Mouse (Mus musculus): ENCODE data around the gene Akap7. TPM values are rescaled to one million over a fixed set of nuclear protein-coding genes. Genes with fewer than 3 reads are reported as not detected.

Gene Akap7
- polyA plus RNA-seq, 1 experiment from 2014 or later = 28.5 TPM

DNA sequence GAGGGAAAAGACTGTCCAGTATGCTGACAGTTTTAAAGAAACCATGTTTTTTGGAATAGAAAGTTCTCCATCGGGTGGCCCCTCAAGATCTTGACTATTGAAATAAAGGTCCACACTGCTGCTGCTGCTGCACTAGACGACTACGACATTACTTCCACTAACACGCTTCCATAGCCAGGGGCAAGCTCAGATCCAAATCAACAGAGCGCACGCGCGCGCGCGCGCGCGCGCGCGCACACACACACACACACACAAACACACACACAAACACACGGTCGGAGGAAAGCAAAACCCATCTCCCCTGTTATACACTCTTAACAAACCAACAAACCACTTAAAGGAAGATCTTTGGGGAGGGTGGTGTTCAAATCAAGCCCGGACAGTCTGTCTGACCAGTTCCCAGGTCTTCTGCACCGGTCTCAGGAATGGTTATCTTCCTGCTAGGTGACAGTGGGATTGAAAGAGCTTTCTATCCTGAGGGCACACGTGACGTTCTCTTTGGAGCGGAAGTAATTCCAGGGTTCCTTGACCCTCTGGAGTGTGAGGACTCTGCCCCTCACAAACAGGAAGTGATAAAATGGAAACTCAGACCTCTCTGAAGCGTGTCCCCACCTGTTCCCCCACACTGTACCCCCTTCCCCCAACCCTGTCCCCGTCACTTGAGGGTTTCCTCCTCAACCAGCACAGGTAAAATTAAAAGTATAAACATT is 32.9 kb downstream of the Akap7 start:
- no peaks in the 10 kb centered on the region for H3K27me3 ChIP-seq (ENCODE audit: control insufficient read depth, insufficient read depth, low read length)

DNA sequence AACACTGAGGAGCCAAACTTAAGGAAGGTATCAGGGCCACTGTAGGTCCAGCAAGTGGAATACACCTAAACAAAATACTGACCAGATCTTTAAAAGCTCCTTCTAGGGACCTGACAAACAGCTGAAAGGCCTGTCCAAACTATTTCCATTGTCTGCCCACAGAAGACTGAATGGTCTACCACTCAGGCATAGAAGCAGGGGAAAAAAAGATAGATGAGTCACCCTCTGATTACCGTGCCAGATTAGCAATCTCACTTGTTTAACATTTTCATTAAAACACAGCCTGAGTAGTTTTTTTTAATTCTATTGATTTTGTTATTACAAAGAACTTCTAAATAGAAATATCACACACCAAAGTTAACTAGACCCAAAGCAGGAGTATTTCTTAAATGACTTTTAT is 33.9 kb downstream of the Akap7 start:
- Histone ChIP-seq H3K9me3 (replicated peaks; ENCODE audit: control insufficient read depth, low read length) (no peaks in the 10 kb centered on the region), H3K4me2 (no peak overlapping the region), H3K27ac (ENCODE audit: low read depth, low read length) (no peak overlapping the region), H3K4me1 (ENCODE audit: control insufficient read depth, insufficient read depth, low read length) (no peaks in the 10 kb centered on the region), H3K27me3 (ENCODE audit: control insufficient read depth, insufficient read depth, low read length) (no peaks in the 10 kb centered on the region), H3K4me3 (ENCODE audit: low read depth, low read length) (no peak overlapping the region), H3K9ac (ENCODE audit: low read depth, low read length) (no peak overlapping the region), H3K36me3 (ENCODE audit: control insufficient read depth, insufficient read depth, low read length) (0 out of 2 replicates have a peak, but pooled peaks cover 3% of the 10 kb centered on the region)
- 67% methylated on average over 1 of the region's 1 CpGs for WGBS (ENCODE audit: insufficient replicate concordance)
- no peak for ATAC-seq (replicated peaks; ENCODE audit: insufficient number of reproducible peaks, low FRiP score, low TSS enrichment)

More for the DNA sequence above, 32.9 kb downstream of the Akap7 start:
- Histone ChIP-seq H3K27ac (ENCODE audit: low read depth, low read length) (no peak overlapping the region), H3K36me3 (ENCODE audit: control insufficient read depth, insufficient read depth, low read length) (0 out of 2 replicates have a peak, but pooled peaks cover 3% of the 10 kb centered on the region), H3K4me1 (ENCODE audit: control insufficient read depth, insufficient read depth, low read length) (no peaks in the 10 kb centered on the region), H3K4me2 (no peak overlapping the region), H3K9ac (ENCODE audit: low read depth, low read length) (no peak overlapping the region), H3K9me3 (replicated peaks; ENCODE audit: control insufficient read depth, low read length) (no peaks in the 10 kb centered on the region), H3K4me3 (ENCODE audit: low read depth, low read length) (no peak overlapping the region)
- no peak for ATAC-seq (replicated peaks; ENCODE audit: insufficient number of reproducible peaks, low FRiP score, low TSS enrichment)
- 87% methylated on average over 26 of the region's 26 CpGs for WGBS (ENCODE audit: insufficient replicate concordance)

DNA sequence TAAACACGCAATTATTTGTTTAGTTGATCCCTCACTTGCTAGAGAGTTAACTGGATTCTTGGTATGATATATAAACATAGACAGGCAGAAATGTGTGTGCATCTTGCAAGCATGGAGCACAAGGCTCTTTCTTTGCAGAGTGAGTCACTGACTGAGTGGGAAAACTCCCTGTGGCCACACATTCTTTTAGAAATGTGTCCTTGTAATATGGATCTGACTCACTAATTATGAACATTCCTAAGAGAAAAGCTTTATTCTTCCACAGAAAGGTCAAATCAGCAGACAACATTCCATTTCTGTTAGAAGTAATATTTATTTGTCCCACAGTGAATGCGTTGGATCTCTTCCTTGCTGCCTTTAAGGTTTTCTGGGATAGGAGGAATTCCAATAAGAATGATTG is 35.9 kb downstream of the Akap7 start:
- WGBS (ENCODE audit: insufficient replicate concordance) = 84% methylated on average over 2 of the region's 2 CpGs
- H3K9ac ChIP-seq (ENCODE audit: low read depth, low read length) = no peak overlapping the region
- H3K27me3 ChIP-seq (ENCODE audit: control insufficient read depth, insufficient read depth, low read length) = no peaks in the 10 kb centered on the region
- H3K4me2 ChIP-seq = no peak overlapping the region
- no peak for ATAC-seq (replicated peaks; ENCODE audit: insufficient number of reproducible peaks, low FRiP score, low TSS enrichment)
- H3K4me3 ChIP-seq (ENCODE audit: low read depth, low read length) = no peak overlapping the region
- H3K27ac ChIP-seq (ENCODE audit: low read depth, low read length) = no peak overlapping the region
- 0 out of 2 replicates have a peak, but pooled peaks cover 3% of the 10 kb centered on the region for H3K36me3 ChIP-seq (ENCODE audit: control insufficient read depth, insufficient read depth, low read length)
- H3K4me1 ChIP-seq (ENCODE audit: control insufficient read depth, insufficient read depth, low read length) = no peaks in the 10 kb centered on the region
- no peaks in the 10 kb centered on the region for H3K9me3 ChIP-seq (replicated peaks; ENCODE audit: control insufficient read depth, low read length)

DNA sequence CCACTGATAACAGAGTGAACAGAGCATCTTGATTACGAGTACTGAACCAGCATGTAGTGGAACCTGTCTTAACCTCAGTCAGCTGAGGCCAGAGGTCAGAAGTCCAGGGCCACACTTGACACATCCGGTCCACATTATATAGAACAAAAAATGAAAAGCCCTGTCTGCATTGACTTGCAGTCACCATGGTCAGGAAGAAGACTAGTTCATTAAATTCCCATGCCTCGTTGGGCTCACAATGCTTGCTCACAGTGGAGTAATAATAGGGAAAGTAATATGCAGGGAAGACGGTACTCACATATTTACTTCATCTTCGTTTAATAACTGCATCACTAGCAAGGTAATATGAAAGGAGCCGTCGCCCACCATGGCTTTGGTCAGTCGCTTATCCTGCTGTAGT is 36.5 kb downstream of the Akap7 start:
- Histone ChIP-seq H3K27ac (ENCODE audit: low read depth, low read length) (no peak overlapping the region), H3K4me3 (ENCODE audit: low read depth, low read length) (no peak overlapping the region), H3K27me3 (ENCODE audit: control insufficient read depth, insufficient read depth, low read length) (no peaks in the 10 kb centered on the region), H3K9ac (ENCODE audit: low read depth, low read length) (no peak overlapping the region), H3K36me3 (ENCODE audit: control insufficient read depth, insufficient read depth, low read length) (0 out of 2 replicates have a peak, but pooled peaks cover 3% of the 10 kb centered on the region), H3K4me2 (no peak overlapping the region), H3K4me1 (ENCODE audit: control insufficient read depth, insufficient read depth, low read length) (no peaks in the 10 kb centered on the region), H3K9me3 (replicated peaks; ENCODE audit: control insufficient read depth, low read length) (no peaks in the 10 kb centered on the region)
- 85% methylated on average over 8 of the region's 8 CpGs for WGBS (ENCODE audit: insufficient replicate concordance)
- no peak for ATAC-seq (replicated peaks; ENCODE audit: insufficient number of reproducible peaks, low FRiP score, low TSS enrichment)

DNA sequence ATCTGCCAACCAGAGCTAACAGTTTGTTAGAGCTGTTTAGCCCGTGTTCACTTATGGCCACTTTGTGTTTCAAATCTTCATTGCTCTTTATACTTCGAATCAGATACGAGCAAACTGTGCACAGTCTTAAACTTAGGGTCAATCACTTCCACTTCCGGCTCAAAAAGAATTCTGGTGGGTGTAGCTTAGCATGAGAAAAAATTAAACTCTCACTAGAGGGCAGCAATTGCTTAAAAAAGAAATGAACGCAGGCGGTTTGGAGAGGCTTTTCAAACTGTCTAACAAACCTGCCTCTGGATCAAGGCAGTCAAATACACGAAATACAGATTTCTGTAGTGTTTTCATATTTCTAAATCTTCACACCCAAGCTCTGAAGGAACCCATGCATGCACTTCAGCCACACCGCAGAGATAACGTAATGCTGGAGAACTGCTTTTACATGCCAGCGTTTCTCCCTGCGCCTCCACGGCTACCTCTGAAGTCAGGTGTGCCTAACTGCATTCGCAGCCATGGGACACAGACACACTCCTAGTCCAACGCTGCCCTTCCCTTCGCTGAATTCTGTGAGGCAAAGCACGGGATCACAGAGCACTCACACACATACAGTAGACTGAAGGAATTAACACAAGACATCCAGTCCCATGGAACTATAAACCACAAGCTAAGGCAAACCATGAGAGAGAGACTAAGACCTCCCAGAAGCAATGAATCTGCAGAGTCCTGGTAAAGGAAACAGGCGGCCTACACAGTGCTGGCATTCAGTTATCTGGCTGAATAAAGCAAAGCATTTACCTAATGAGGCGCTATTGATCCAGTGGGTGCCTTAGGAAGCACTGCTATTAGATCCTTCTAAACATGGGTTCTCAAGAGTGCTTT is 39.0 kb downstream of the Akap7 start:
- Histone ChIP-seq H3K36me3 (ENCODE audit: control insufficient read depth, insufficient read depth, low read length) (0 out of 2 replicates have a peak, but pooled peaks cover 3% of the 10 kb centered on the region), H3K9ac (ENCODE audit: low read depth, low read length) (no peak overlapping the region), H3K9me3 (replicated peaks; ENCODE audit: control insufficient read depth, low read length) (no peaks in the 10 kb centered on the region), H3K27ac (ENCODE audit: low read depth, low read length) (no peak overlapping the region), H3K27me3 (ENCODE audit: control insufficient read depth, insufficient read depth, low read length) (no peaks in the 10 kb centered on the region), H3K4me2 (no peak overlapping the region), H3K4me1 (ENCODE audit: control insufficient read depth, insufficient read depth, low read length) (no peaks in the 10 kb centered on the region), H3K4me3 (ENCODE audit: low read depth, low read length) (no peak overlapping the region)
- 49% methylated on average over 18 of the region's 18 CpGs for WGBS (ENCODE audit: insufficient replicate concordance)
- no peak for ATAC-seq (replicated peaks; ENCODE audit: insufficient number of reproducible peaks, low FRiP score, low TSS enrichment)

DNA sequence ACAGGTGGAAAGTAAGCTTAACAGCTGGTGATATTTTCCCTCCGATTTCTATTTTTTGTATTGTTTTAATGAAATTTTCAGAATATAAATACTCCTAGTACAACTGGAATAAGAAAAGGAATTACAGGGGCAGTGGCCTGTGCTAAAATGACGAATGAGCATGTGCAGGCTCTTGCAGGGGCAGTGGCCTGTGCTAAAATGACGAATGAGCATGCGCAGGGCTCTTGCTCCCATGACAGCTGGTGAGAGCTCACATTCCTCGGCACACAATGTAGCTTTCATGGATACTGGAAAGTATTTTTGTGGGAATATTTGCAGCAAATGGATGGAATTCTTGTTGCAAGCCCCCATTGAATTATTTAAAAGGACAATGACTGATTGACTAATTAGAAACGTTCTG is 46.5 kb downstream of the Akap7 start:
- WGBS (ENCODE audit: insufficient replicate concordance) = 58% methylated on average over 6 of the region's 6 CpGs
- no peak for ATAC-seq (replicated peaks; ENCODE audit: insufficient number of reproducible peaks, low FRiP score, low TSS enrichment)

DNA sequence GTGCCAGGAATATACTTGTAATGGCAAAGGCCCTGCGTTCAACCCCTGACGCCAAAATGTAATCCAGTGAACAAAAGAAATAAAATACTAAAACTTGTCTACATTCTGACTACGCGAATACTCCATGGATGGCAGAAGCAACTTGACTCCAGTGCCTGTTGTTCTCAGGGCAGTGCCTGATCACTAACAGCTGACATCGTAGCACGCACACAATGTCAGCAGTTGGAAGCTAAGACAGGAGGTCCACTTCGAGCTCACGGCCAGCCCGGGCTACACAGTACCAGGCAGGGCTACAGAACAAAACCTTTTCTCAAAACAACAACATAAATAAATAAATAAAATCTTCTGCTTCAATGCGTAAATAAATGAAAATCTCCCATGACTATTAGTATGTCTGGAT is 46.9 kb downstream of the Akap7 start:
- H3K4me3 ChIP-seq (ENCODE audit: low read depth, low read length) = no peak overlapping the region
- H3K4me1 ChIP-seq (ENCODE audit: control insufficient read depth, insufficient read depth, low read length) = no peaks in the 10 kb centered on the region
- 89% methylated on average over 10 of the region's 10 CpGs for WGBS (ENCODE audit: insufficient replicate concordance)
- no peaks in the 10 kb centered on the region for H3K36me3 ChIP-seq (ENCODE audit: control insufficient read depth, insufficient read depth, low read length)
- H3K9ac ChIP-seq (ENCODE audit: low read depth, low read length) = no peak overlapping the region
- H3K4me2 ChIP-seq = no peak overlapping the region
- ATAC-seq (replicated peaks; ENCODE audit: insufficient number of reproducible peaks, low FRiP score, low TSS enrichment) = no peak
- H3K9me3 ChIP-seq (replicated peaks; ENCODE audit: control insufficient read depth, low read length) = no peaks in the 10 kb centered on the region
- no peak overlapping the region for H3K27ac ChIP-seq (ENCODE audit: low read depth, low read length)
- H3K27me3 ChIP-seq (ENCODE audit: control insufficient read depth, insufficient read depth, low read length) = no peaks in the 10 kb centered on the region

More for the DNA sequence above, 46.5 kb downstream of the Akap7 start:
- Histone ChIP-seq H3K9ac (ENCODE audit: low read depth, low read length) (no peak overlapping the region), H3K36me3 (ENCODE audit: control insufficient read depth, insufficient read depth, low read length) (no peaks in the 10 kb centered on the region), H3K9me3 (replicated peaks; ENCODE audit: control insufficient read depth, low read length) (no peaks in the 10 kb centered on the region), H3K4me1 (ENCODE audit: control insufficient read depth, insufficient read depth, low read length) (no peaks in the 10 kb centered on the region), H3K27me3 (ENCODE audit: control insufficient read depth, insufficient read depth, low read length) (no peaks in the 10 kb centered on the region), H3K4me2 (no peak overlapping the region), H3K27ac (ENCODE audit: low read depth, low read length) (no peak overlapping the region), H3K4me3 (ENCODE audit: low read depth, low read length) (no peak overlapping the region)

DNA sequence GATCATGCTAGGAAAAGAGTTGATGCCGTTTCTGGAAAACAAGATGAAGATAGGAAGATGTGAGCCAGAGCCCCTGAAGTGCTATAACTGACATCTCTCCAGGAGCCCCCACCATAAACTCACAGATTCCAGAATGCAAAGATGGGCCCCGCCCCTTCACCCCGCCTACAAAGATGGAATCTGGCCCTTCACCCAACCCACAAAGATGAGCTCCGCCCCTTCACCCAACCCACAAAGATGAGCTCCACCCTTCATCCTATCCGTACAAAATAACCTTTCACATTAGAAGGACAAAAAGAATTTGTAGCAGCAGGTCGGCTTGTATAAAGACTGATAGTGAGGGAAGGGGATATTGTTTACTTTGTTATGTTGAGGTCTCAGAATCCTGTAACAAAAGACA is 49.5 kb downstream of the Akap7 start:
- no peak overlapping the region for H3K4me3 ChIP-seq (ENCODE audit: low read depth, low read length)
- H3K27ac ChIP-seq (ENCODE audit: low read depth, low read length) = no peak overlapping the region
- no peak overlapping the region for H3K9ac ChIP-seq (ENCODE audit: low read depth, low read length)
- no peak overlapping the region for H3K4me2 ChIP-seq
- H3K9me3 ChIP-seq (replicated peaks; ENCODE audit: control insufficient read depth, low read length) = no peaks in the 10 kb centered on the region
- whole genome bisulfite sequencing (ENCODE audit: insufficient replicate concordance) = 82% methylated on average over 6 of the region's 6 CpGs
- H3K4me1 ChIP-seq (ENCODE audit: control insufficient read depth, insufficient read depth, low read length) = no peaks in the 10 kb centered on the region
- ATAC-seq (replicated peaks; ENCODE audit: insufficient number of reproducible peaks, low FRiP score, low TSS enrichment) = peak; percentile 42; the same call in 1 of the 2 replicates
- no peaks in the 10 kb centered on the region for H3K36me3 ChIP-seq (ENCODE audit: control insufficient read depth, insufficient read depth, low read length)
- no peaks in the 10 kb centered on the region for H3K27me3 ChIP-seq (ENCODE audit: control insufficient read depth, insufficient read depth, low read length)
